Mouse (Mus musculus) testis, adult 2 months (tissue): ENCODE data around the gene Depdc1b.

Experiments used
- CTCF ChIP-seq: fragments of 200-500 bp; IDR thresholded peaks from 2 replicates; pipeline ENCODE4 v1.5.1; 2012; ENCODE audit warnings: low read depth, mild to moderate bottlenecking, inconsistent platforms, low read length, moderate library complexity; ENCODE audit not compliant: control insufficient read depth, insufficient read depth, insufficient replicate concordance
- POLR2A ChIP-seq: fragments of 200-500 bp; IDR thresholded peaks from 2 replicates; pipeline ENCODE4 v1.6.1; 2012; ENCODE audit warnings: low read depth, mild to moderate bottlenecking, inconsistent platforms, low read length, moderate library complexity; ENCODE audit not compliant: control insufficient read depth

- TF ChIP-seq POLR2A (no peak), CTCF (no peak)
These were observed 9.7 kb downstream of the Depdc1b start for GRCm38 (mm10) chr13:108325871-108326270.
